Mouse (Mus musculus) lung, postnatal 0 days (tissue): ENCODE measurements at regions not wholly inside any gene's neighbourhood (a gene's known extent, or its start where the extent isn't known, plus 50 kb on each side); places are given as distances from the start of the nearest gene placed in this dataset.
A peak's percentile ranks its signal among the peaks of the same experiment; 100 is the strongest.

ENCODE experiments used
- ATAC-seq: fragments of 200-750 bp; cut with Nextera tagmentation; 2 replicates; pipeline ENCODE4 v1.8.0; 2017; ENCODE audit warnings: moderate library complexity
- DNase-seq: peaks from one replicate; pipeline ENCODE4 v3.0.0-alpha.2; 2016; ENCODE audit warnings: low spot score
- H3K27ac ChIP-seq: fragments of 300-500 bp; sonication (generic); 2 replicates; pipeline ENCODE4 v1.5.1; 2014; ENCODE audit warnings: antibody characterized with exemption, mild to moderate bottlenecking, low read length, mixed read lengths
- H3K27me3 ChIP-seq: fragments of 300-500 bp; sonication (generic); replicated peaks from 2 replicates; pipeline ENCODE4 v1.6.1; 2014; ENCODE audit warnings: low read length, mixed read lengths; ENCODE audit not compliant: insufficient read depth
- H3K36me3 ChIP-seq: fragments of 300-500 bp; sonication (generic); 2 replicates; pipeline ENCODE4 v1.6.1; 2014; ENCODE audit warnings: low read length, mixed read lengths; ENCODE audit not compliant: insufficient read depth
- H3K4me1 ChIP-seq: fragments of 300-500 bp; sonication (generic); 2 replicates; pipeline ENCODE4 v1.6.1; 2014; ENCODE audit warnings: antibody characterized with exemption, low read depth, low read length, mixed read lengths; ENCODE audit not compliant: insufficient read depth
- H3K4me2 ChIP-seq: fragments of 300-500 bp; sonication (generic); replicated peaks from 2 replicates; pipeline ENCODE4 v1.6.1; 2014; ENCODE audit warnings: low read depth, mild to moderate bottlenecking, low read length, moderate library complexity, mixed read lengths
- H3K4me3 ChIP-seq: fragments of 300-500 bp; sonication (generic); 2 replicates; pipeline ENCODE4 v1.5.1; 2014; ENCODE audit warnings: low read depth, low read length
- H3K9ac ChIP-seq: fragments of 300-500 bp; sonication (generic); replicated peaks from 2 replicates; pipeline ENCODE4 v1.6.1; 2014; ENCODE audit warnings: low read depth, mild to moderate bottlenecking
- H3K9me3 ChIP-seq: fragments of 300-500 bp; sonication (generic); 2 replicates; pipeline ENCODE4 v1.6.1; 2016; ENCODE audit warnings: low read length, mixed read lengths
- CTCF ChIP-seq: IDR thresholded peaks from 2 replicates; pipeline ENCODE4 v1.5.1; 2016; ENCODE audit warnings: antibody characterized with exemption, mild to moderate bottlenecking
- EP300 ChIP-seq: IDR thresholded peaks from 2 replicates; pipeline ENCODE4 v1.6.1; 2016; ENCODE audit warnings: antibody characterized with exemption, mild to moderate bottlenecking, control low read depth
- WGBS: fragments of 180-500 bp; shearing (Covaris S2); extraction: QIAGEN DNeasy Blood & Tissue Kit; methylation state at CpG from one replicate; pipeline ENCODE4 v1.1.7; 2014; 5-methylcytosine and 5-hydroxymethylcytosine counted together

GRCm38 (mm10) chr2:28287210-28287860 is 94.5 kb downstream of the Olfm1 start:
- no peaks in the 10 kb centered on the region for H3K36me3 ChIP-seq
- H3K4me3 ChIP-seq = no peak overlapping the region
- no peaks in the 10 kb centered on the region for H3K9me3 ChIP-seq
- H3K9ac ChIP-seq = no peak overlapping the region
- H3K4me1 ChIP-seq = no peaks in the 10 kb centered on the region
- 0 out of 2 replicates have a peak, but pooled peaks have one; percentile 23 for ATAC-seq
- H3K27ac ChIP-seq = no peak overlapping the region
- TF ChIP-seq CTCF (peak; percentile 24), EP300 (no peak)
- no peaks in the 10 kb centered on the region for H3K27me3 ChIP-seq
- no peak for DNase-seq
- WGBS = 29% methylated on average over 10 of the region's 10 CpGs
- H3K4me2 ChIP-seq = no peak overlapping the region

DNA sequence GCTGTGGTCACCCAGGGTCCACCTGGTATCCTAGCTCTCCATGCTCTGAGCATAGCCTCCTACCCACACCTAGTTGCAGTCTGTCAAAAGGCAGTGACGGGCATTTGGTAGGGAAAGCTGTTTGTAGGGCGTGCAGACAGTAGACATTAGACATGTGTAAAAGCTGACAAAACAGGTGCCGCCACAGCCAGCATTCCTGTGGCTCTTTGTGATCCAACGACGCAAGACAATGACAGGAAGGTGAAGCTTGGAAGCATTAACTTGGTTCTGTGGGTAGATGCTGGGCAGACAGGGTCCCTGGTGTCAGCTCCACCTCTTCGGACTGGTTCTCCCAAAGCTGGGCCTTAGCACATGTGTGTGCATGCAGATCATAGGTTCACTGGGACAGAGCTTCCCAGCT is 96.5 kb downstream of the Olfm1 start:
- Histone ChIP-seq H3K4me3 (no peak overlapping the region), H3K36me3 (no peaks in the 10 kb centered on the region), H3K27ac (no peak overlapping the region), H3K9me3 (no peaks in the 10 kb centered on the region), H3K4me1 (no peaks in the 10 kb centered on the region), H3K9ac (no peak overlapping the region), H3K27me3 (no peaks in the 10 kb centered on the region), H3K4me2 (no peak overlapping the region)
- no peak for ATAC-seq
- no peak for DNase-seq
- 66% methylated on average over 6 of the region's 6 CpGs for WGBS
- no peak for TF ChIP-seq EP300
- no peak for TF ChIP-seq CTCF

DNA sequence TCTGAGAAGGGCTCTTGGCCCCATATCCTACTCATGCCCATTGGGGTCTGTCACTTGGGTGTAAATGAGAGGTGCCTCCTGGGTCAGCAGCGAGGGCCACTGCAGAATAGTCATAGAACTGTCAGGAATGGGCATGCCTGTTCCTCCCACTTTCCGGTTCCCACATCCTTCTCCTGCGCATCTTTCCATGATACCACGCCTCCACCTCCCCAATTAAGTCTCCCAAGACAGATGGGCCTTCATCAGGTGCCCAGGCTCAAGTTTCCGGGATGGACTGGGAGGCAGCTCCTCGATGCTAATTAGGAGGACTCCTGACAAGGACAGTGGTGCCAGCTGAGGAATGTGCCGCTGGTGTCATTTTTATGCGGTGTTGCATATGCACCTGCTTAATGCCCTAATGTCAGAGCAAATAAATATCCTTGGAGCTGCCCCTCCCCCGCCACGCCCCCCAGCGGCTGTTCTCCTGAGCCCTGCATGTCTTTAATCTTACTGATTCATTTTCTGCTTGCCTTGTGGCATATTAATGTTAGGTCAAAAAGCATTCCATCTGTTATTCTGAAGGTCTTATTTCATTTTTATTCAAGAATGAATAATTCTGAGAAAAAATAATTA is 97.2 kb downstream of the Olfm1 start:
- no peak for ATAC-seq
- Histone ChIP-seq H3K36me3 (no peaks in the 10 kb centered on the region), H3K4me1 (no peaks in the 10 kb centered on the region), H3K4me3 (no peak overlapping the region), H3K9ac (no peak overlapping the region), H3K9me3 (no peaks in the 10 kb centered on the region), H3K27me3 (no peaks in the 10 kb centered on the region), H3K4me2 (no peak overlapping the region), H3K27ac (no peak overlapping the region)
- TF ChIP-seq EP300 (no peak), CTCF (no peak)
- no peak for DNase-seq
- 61% methylated on average over 11 of the region's 11 CpGs for WGBS

GRCm38 (mm10) chr2:28294509-28294908 is 101.7 kb downstream of the Olfm1 start:
- Histone ChIP-seq H3K27me3 (no peaks in the 10 kb centered on the region), H3K4me2 (no peak overlapping the region), H3K36me3 (no peaks in the 10 kb centered on the region), H3K27ac (no peak overlapping the region), H3K4me1 (no peaks in the 10 kb centered on the region), H3K9ac (no peak overlapping the region), H3K9me3 (no peaks in the 10 kb centered on the region), H3K4me3 (no peak overlapping the region)
- DNase-seq (no peak), ATAC-seq (no peak)
- 39% methylated on average over 7 of the region's 7 CpGs for WGBS
- TF ChIP-seq CTCF = no peak
- no peak for TF ChIP-seq EP300

DNA sequence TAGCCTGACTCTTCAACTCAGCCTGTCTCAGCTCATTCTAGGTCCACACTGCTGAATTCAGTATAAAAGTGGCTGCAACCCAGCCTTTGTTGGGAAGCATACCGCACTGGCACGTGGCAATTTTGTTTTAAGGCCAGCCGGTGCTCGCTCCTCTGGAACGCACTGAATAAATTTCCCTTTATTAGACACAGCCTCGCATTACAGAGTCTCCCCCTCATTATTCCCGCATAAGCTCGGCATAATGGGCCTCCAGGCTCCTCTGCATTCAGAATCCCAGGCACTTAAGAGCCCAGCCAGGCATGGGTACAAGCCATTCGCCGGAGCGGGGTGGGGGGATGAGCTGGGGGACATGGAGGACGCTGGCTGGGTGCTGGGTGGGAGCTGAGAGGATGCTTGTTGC is 103.4 kb downstream of the Olfm1 start:
- no peaks in the 10 kb centered on the region for H3K36me3 ChIP-seq
- no peak overlapping the region for H3K4me3 ChIP-seq
- no peak for TF ChIP-seq EP300
- no peak for TF ChIP-seq CTCF
- H3K27me3 ChIP-seq = no peaks in the 10 kb centered on the region
- no peak for DNase-seq
- H3K4me1 ChIP-seq = no peaks in the 10 kb centered on the region
- no peak for ATAC-seq
- H3K27ac ChIP-seq = no peak overlapping the region
- WGBS = 81% methylated on average over 12 of the region's 12 CpGs
- no peaks in the 10 kb centered on the region for H3K9me3 ChIP-seq
- no peak overlapping the region for H3K4me2 ChIP-seq
- H3K9ac ChIP-seq = no peak overlapping the region

DNA sequence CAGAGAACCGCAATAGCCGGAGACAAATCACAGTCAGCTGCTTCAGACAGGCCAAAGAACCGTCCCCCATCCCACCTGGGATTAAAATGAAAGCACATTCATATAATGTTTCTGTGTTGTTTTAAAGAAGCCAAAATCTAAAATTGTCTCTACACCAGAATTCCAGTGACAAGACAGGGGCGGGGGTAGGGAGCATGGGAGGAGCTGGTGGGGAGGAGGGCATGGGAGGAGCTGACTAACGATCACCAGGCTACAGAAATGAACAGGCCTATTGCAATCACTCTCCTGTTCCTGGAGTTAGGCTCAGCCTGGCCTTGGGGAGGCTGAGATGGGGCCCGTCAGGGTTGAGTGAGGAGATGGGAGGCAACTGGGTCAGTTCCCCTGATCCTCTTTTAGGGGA is 105.9 kb downstream of the Olfm1 start:
- H3K9ac ChIP-seq = no peak overlapping the region

More for the DNA sequence above, 105.9 kb downstream of the Olfm1 start:
- H3K4me2 ChIP-seq = no peak overlapping the region
- no peaks in the 10 kb centered on the region for H3K27me3 ChIP-seq
- H3K36me3 ChIP-seq = no peaks in the 10 kb centered on the region
- TF ChIP-seq EP300 = no peak
- no peak for TF ChIP-seq CTCF
- no peaks in the 10 kb centered on the region for H3K4me1 ChIP-seq
- H3K4me3 ChIP-seq = no peak overlapping the region
- ATAC-seq = no peak
- no peak for DNase-seq
- 56% methylated on average over 6 of the region's 6 CpGs for WGBS
- no peak overlapping the region for H3K27ac ChIP-seq
- H3K9me3 ChIP-seq = no peaks in the 10 kb centered on the region
